Mouse (Mus musculus): ENCODE data around the gene Rerg. TPM values are rescaled to one million over a fixed set of nuclear protein-coding genes. Genes with fewer than 3 reads are reported as not detected.
"Not testable (repeated sequence)": the region's sequence is repeated elsewhere in the genome, so short reads cannot be mapped to it uniquely, and the experiment has no call there.

Rerg gene
- total RNA-seq, 2 experiments from 2014 or later: 5.9 to 11.9 TPM

- TF ChIP-seq CTCF (IDR thresholded peaks at IDR 0.05): no peak
- Histone ChIP-seq H3K27ac (no peak overlapping the region), H3K4me3 (no peak overlapping the region)
- DNase-seq (ENCODE audit: extremely low spot score in 1 of 2, low spot score in 2 of 2): peak in 1 of 2 experiments; percentile 44
- intact Hi-C loops (cut with DNase I): no loop called here
These were observed 106.9 kb downstream of the Rerg start for GRCm38 (mm10) chr6:137063239-137063940.

- TF ChIP-seq CTCF (IDR thresholded peaks at IDR 0.05): no peak
- H3K27ac ChIP-seq: no peak overlapping the region
- intact Hi-C loops (cut with DNase I): no loop called here
- H3K4me3 ChIP-seq: no peak overlapping the region
- DNase-seq (ENCODE audit: extremely low spot score in 1 of 2, low spot score in 2 of 2): no peak
These were observed 108.3 kb downstream of the Rerg start for GRCm38 (mm10) chr6:137061880-137062531.

- no peak for DNase-seq (ENCODE audit: extremely low spot score in 1 of 2, low spot score in 2 of 2)
- TF ChIP-seq CTCF (IDR thresholded peaks at IDR 0.05): no peak
- intact Hi-C loops (cut with DNase I): no loop called here
These were observed 109.7 kb downstream of the Rerg start for GRCm38 (mm10) chr6:137060595-137060994.

GRCm38 (mm10) chr6:137058257-137058656, 112.0 kb downstream of the Rerg start:
- no peak overlapping the region for H3K27ac ChIP-seq
- H3K4me3 ChIP-seq: no peak overlapping the region
- TF ChIP-seq CTCF (IDR thresholded peaks at IDR 0.05): no peak
- no peak for DNase-seq (ENCODE audit: extremely low spot score in 1 of 2, low spot score in 2 of 2)
- intact Hi-C loops (cut with DNase I): no loop called here

More at GRCm38 (mm10) chr6:137060595-137060994, 109.7 kb downstream of the Rerg start:
- no peak overlapping the region for H3K27ac ChIP-seq
- H3K4me3 ChIP-seq: no peak overlapping the region

GRCm38 (mm10) chr6:137054073-137054472, 116.2 kb downstream of the Rerg start:
- intact Hi-C loops (cut with DNase I): loop anchor here (1.0 kb wide), 1 partner anchor 115 kb away; no protein-coding TSS in a partner anchor
- Histone ChIP-seq H3K27ac (no peak overlapping the region), H3K4me3 (no peak overlapping the region)
- TF ChIP-seq CTCF (IDR thresholded peaks at IDR 0.05): no peak
- DNase-seq (ENCODE audit: extremely low spot score in 1 of 2, low spot score in 2 of 2): no peak

- H3K4me3 ChIP-seq: no peak overlapping the region
- no peak overlapping the region for H3K27ac ChIP-seq
- no peak for DNase-seq (ENCODE audit: extremely low spot score in 1 of 2, low spot score in 2 of 2)
- peak; percentile 52 for TF ChIP-seq CTCF (IDR thresholded peaks at IDR 0.05)
- intact Hi-C loops (cut with DNase I): no loop called here
These were observed 116.8 kb downstream of the Rerg start for GRCm38 (mm10) chr6:137053464-137053863.

- Histone ChIP-seq H3K27ac (no peak overlapping the region), H3K4me3 (no peak overlapping the region)
- intact Hi-C loops (cut with DNase I): no loop called here
- no peak for TF ChIP-seq CTCF (IDR thresholded peaks at IDR 0.05)
- no peak for DNase-seq (ENCODE audit: extremely low spot score in 1 of 2, low spot score in 2 of 2)
These were observed 117.3 kb downstream of the Rerg start for GRCm38 (mm10) chr6:137053006-137053405.

GRCm38 (mm10) chr6:137047036-137047435, 123.3 kb downstream of the Rerg start:
- TF ChIP-seq CTCF (IDR thresholded peaks at IDR 0.05): no peak
- intact Hi-C loops (cut with DNase I): no loop called here

GRCm38 (mm10) chr6:137045011-137045504, 125.2 kb downstream of the Rerg start:
- no peak overlapping the region for H3K4me3 ChIP-seq
- intact Hi-C loops (cut with DNase I): no loop called here
- H3K27ac ChIP-seq: no peak overlapping the region
- no peak for DNase-seq (ENCODE audit: extremely low spot score in 1 of 2, low spot score in 2 of 2)
- no peak for TF ChIP-seq CTCF (IDR thresholded peaks at IDR 0.05)

More at GRCm38 (mm10) chr6:137047036-137047435, 123.3 kb downstream of the Rerg start:
- DNase-seq (ENCODE audit: extremely low spot score in 1 of 2, low spot score in 2 of 2): no peak
- no peak overlapping the region for H3K27ac ChIP-seq
- H3K4me3 ChIP-seq: no peak overlapping the region

GRCm38 (mm10) chr6:137035611-137036395, 134.5 kb downstream of the Rerg start:
- H3K27ac ChIP-seq; intact Hi-C loops (cut with DNase I); DNase-seq (ENCODE audit: extremely low spot score in 1 of 2, low spot score in 2 of 2): not testable (repeated sequence)

GRCm38 (mm10) chr6:137030611-137031097, 139.6 kb downstream of the Rerg start:
- DNase-seq (ENCODE audit: extremely low spot score in 1 of 2, low spot score in 2 of 2): no peak
- intact Hi-C loops (cut with DNase I): no loop called here
- Histone ChIP-seq H3K27ac (no peak overlapping the region), H3K4me3 (no peak overlapping the region)
- no peak for TF ChIP-seq CTCF (IDR thresholded peaks at IDR 0.05)

More at GRCm38 (mm10) chr6:137035611-137036395, 134.5 kb downstream of the Rerg start:
- not testable (repeated sequence) for H3K4me3 ChIP-seq
